Mouse (Mus musculus): ENCODE results near the gene Oxtr. TPM values are rescaled to one million over a fixed set of nuclear protein-coding genes. Genes with fewer than 3 reads are reported as not detected.

Gene Oxtr
- polyA plus RNA-seq, 1 experiment from 2014 or later: 0.80 TPM

Other genes starting within 250 kb of the Oxtr start
- 54.9 and 73.0 TPM in 2 replicates for gene Lmcd1, start 216.2 kb downstream of the Oxtr start, polyA plus RNA-seq (2015; fragmentation: Nextera tagmentation; extraction: Ambion mirVana)
- 2.0 and 2.1 TPM in 2 replicates for gene Ssu2, start 101.9 kb downstream of the Oxtr start, polyA plus RNA-seq (2015; fragmentation: Nextera tagmentation; extraction: Ambion mirVana)
- 1.6 and 2.7 TPM in 2 replicates for gene Cav3, start 30.4 kb downstream of the Oxtr start, polyA plus RNA-seq (2015; fragmentation: Nextera tagmentation; extraction: Ambion mirVana)
- gene Rad18, start 206.7 kb upstream of the Oxtr start, polyA plus RNA-seq (2015; fragmentation: Nextera tagmentation; extraction: Ambion mirVana): 46.4 and 47.8 TPM in 2 replicates